Mouse (Mus musculus) limb, embryonic 11.5 days (tissue): ENCODE results near the gene Pole3. TPM values are rescaled to one million over a fixed set of nuclear protein-coding genes. Genes with fewer than 3 reads are reported as not detected.

ENCODE experiments used
- ATAC-seq: fragments of 200-750 bp; cut with Nextera tagmentation; 2 replicates; pipeline ENCODE4 v1.8.0; 2017; ENCODE audit warnings: low read depth; ENCODE audit not compliant: insufficient number of reproducible peaks, low FRiP score, low TSS enrichment
- DNase-seq: peaks from one replicate; pipeline ENCODE4 v3.0.0-alpha.2; 2015; ENCODE audit warnings: low spot score
- H3K27ac ChIP-seq: fragments of 300-500 bp; sonication (generic); replicated peaks from 2 replicates; pipeline ENCODE4 v1.5.1; 2014; ENCODE audit warnings: low read depth, mild to moderate bottlenecking, low read length
- H3K27me3 ChIP-seq: fragments of 300-500 bp; sonication (generic); 2 replicates; pipeline ENCODE4 v1.6.1; 2014; ENCODE audit warnings: mild to moderate bottlenecking, low read length, mixed read lengths; ENCODE audit not compliant: control insufficient read depth, insufficient read depth
- H3K36me3 ChIP-seq: fragments of 300-500 bp; sonication (generic); 2 replicates; pipeline ENCODE4 v1.6.1; 2014; ENCODE audit warnings: mild to moderate bottlenecking, low read length, moderate library complexity, mixed read lengths; ENCODE audit not compliant: control insufficient read depth, insufficient read depth
- H3K4me1 ChIP-seq: fragments of 300-500 bp; sonication (generic); 2 replicates; pipeline ENCODE4 v1.6.1; 2014; ENCODE audit warnings: low read length, mixed read lengths; ENCODE audit not compliant: control insufficient read depth, insufficient read depth
- H3K4me2 ChIP-seq: fragments of 300-500 bp; sonication (generic); 2 replicates; pipeline ENCODE4 v1.6.1; 2014; ENCODE audit warnings: low read depth, mild to moderate bottlenecking, moderate library complexity; ENCODE audit not compliant: severe bottlenecking
- H3K4me3 ChIP-seq: fragments of 300-500 bp; sonication (generic); 2 replicates; pipeline ENCODE4 v1.5.1; 2014; ENCODE audit warnings: low read depth, low read length
- H3K9ac ChIP-seq: fragments of 300-500 bp; sonication (generic); 2 replicates; pipeline ENCODE4 v1.6.1; 2014; ENCODE audit warnings: mild to moderate bottlenecking, low read length
- H3K9me3 ChIP-seq: fragments of 300-500 bp; sonication (generic); 2 replicates; pipeline ENCODE4 v1.6.1; 2016; ENCODE audit warnings: low read length; ENCODE audit not compliant: control insufficient read depth
- WGBS: fragments of 180-500 bp; shearing (Covaris S2); extraction: QIAGEN DNeasy Blood & Tissue Kit; methylation state at CpG from one replicate; pipeline ENCODE4 v1.1.7; 2014; 5-methylcytosine and 5-hydroxymethylcytosine counted together
- polyA plus RNA-seq: library from polyadenylated mRNA; unstranded; fragments of >200 nt; fragmentation: Nextera tagmentation; extraction: Ambion mirVana; gene quantifications from 2 replicates; pipeline ENCODE4 v1.2.1, GENCODE M21; 2014

Pole3 gene
- polyA plus RNA-seq, 1 experiment from 2014 or later: 107 TPM

DNA sequence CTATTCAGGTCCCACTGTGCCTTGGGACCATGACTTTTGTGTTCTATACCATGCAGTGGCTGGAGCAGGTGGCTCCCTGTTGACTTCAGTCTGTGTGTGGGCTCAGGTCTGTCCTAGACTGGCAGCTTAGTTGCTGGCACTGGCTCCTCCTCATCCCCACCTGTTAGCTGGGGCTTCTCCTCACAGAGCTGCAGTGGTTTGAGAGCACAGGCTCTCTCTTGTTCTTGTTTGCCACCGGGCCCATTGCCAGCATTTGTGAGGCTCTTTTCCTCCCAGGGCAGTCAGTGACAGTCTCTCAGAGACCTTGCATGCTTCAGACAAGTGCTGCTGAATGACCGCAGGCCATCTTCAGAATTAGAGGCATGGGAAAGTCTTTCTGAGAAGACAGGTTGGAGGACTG, 32.2 kb downstream of the Pole3 start:
- no peaks in the 10 kb centered on the region for H3K36me3 ChIP-seq
- 91% methylated on average over 2 of the region's 2 CpGs for WGBS

DNA sequence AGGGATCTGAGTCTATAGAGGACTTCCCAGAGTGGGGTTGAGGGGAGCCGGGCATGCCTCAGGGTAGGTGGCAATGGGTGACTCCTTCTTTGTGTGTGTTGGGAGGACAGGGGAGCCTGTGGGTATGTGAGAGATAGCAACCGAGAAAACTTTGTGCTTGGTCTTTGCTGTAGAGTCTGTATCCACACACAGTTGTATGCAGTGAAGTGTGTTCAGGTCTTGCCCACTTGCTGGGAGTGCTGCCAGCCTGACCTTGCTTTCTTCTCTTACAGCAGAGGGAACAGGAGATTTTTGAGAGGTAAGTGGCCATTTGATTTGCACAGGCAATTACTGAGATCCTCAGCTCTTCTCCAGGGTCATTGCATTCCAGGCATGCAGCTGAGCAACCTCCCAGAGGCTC, 37.0 kb downstream of the Pole3 start:
- DNase-seq: no peak
- ATAC-seq: no peak
- Histone ChIP-seq H3K4me2 (no peak overlapping the region), H3K27ac (no peak overlapping the region), H3K4me3 (no peak overlapping the region), H3K4me1 (no peaks in the 10 kb centered on the region), H3K27me3 (no peaks in the 10 kb centered on the region), H3K36me3 (no peaks in the 10 kb centered on the region), H3K9ac (no peak overlapping the region), H3K9me3 (no peaks in the 10 kb centered on the region)
- WGBS: 95% methylated on average over 2 of the region's 2 CpGs

More for the DNA sequence above, 32.2 kb downstream of the Pole3 start:
- no peaks in the 10 kb centered on the region for H3K27me3 ChIP-seq
- DNase-seq (no peak), ATAC-seq (no peak)
- H3K4me1 ChIP-seq: no peaks in the 10 kb centered on the region
- no peak overlapping the region for H3K27ac ChIP-seq
- H3K9ac ChIP-seq: no peak overlapping the region
- no peak overlapping the region for H3K4me2 ChIP-seq
- no peaks in the 10 kb centered on the region for H3K9me3 ChIP-seq
- no peak overlapping the region for H3K4me3 ChIP-seq

DNA sequence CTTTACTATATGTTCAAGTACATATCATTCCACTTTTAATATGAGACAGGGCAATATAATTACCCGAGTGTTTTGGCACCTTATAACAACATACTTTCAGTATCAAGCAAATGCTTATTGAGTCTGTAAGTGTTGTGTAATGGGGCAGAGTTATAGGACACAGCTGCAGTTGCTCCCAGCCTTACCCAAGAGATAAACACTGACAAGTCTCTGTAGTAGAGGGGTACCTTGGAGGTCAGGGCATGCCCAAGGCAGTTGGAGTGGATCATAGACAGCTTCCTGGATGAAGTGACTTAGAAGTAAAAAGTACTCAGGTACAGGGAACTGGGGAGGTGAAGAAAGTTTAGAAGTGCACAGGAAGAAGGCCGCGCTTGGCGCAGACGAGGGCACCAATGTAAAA, 37.7 kb downstream of the Pole3 start:
- H3K4me3 ChIP-seq: no peak overlapping the region
- WGBS: 92% methylated on average over 5 of the region's 5 CpGs
- H3K4me1 ChIP-seq: no peaks in the 10 kb centered on the region
- H3K9me3 ChIP-seq: no peaks in the 10 kb centered on the region
- H3K9ac ChIP-seq: no peak overlapping the region
- H3K4me2 ChIP-seq: no peak overlapping the region
- H3K27me3 ChIP-seq: no peaks in the 10 kb centered on the region
- H3K36me3 ChIP-seq: no peaks in the 10 kb centered on the region
- H3K27ac ChIP-seq: no peak overlapping the region
- ATAC-seq (no peak), DNase-seq (no peak)

DNA sequence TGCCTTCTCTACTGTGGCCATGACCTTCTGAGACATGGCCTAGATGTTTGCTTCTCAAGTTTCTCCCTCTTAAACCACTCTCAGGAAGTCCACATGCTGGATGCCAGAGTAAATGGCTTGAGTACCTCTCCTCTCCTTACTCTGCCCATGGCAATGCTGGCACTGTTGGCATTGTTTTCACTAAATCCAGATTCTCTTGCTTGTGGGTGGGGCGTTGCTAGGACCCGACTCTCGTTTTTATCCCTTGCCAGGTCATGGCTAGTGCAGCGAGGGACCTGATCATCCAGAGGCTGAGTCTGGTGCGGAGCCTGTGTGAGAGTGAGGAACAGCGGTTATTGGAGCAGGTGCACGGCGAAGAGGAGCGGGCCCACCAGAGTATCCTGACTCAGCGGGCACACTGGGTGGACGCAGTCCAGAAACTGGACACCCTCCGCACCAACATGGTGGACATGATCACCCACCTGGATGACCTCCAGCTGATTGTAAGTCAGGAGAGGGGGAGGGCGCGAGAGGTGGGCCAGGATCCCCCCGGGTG, 38.6 kb downstream of the Pole3 start:
- Histone ChIP-seq H3K27ac (no peak overlapping the region), H3K4me2 (no peak overlapping the region), H3K9me3 (no peaks in the 10 kb centered on the region), H3K27me3 (peaks cover under 1% of the 10 kb centered on the region; the same call in 1 of the 2 replicates), H3K9ac (no peak overlapping the region), H3K4me3 (no peak overlapping the region), H3K4me1 (no peaks in the 10 kb centered on the region), H3K36me3 (no peaks in the 10 kb centered on the region)
- 89% methylated on average over 15 of the region's 15 CpGs for WGBS
- no peak for ATAC-seq
- no peak for DNase-seq

DNA sequence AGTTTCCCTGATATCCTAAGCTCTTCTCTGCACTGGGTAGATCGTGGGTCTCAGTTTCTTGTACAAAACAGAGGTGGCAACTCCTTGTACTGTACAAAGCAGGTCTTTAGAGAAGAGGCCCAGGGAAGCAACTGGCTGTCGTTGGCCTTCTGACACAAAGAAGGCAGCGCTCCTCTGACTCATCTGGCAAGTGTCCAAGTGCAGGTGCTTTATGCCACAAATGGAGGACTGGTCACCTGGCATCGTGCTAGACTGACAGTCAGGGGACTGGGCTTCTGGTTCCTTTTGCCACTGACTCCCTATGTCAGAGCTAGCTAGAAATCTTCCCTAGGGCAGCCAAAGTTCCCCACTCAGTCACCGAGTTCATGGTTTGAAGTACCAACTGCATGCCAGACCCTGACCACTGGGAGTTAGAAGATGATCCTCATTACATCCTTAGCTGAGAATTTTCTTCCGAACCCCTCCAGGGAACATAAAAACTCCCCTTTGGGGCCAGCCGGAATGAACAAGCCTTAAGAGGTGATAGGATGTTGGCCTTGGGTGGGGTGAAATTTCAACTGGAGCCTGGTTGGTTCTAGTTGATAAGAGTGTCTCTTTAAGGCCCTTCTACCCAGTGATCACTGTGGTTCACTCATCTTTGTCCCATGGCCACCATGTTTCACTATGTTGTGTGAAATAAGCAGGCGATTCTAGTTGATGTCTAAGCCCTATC, 39.3 kb downstream of the Pole3 start:
- H3K9me3 ChIP-seq: no peaks in the 10 kb centered on the region
- no peak overlapping the region for H3K4me2 ChIP-seq
- no peaks in the 10 kb centered on the region for H3K36me3 ChIP-seq
- 90% methylated on average over 8 of the region's 8 CpGs for WGBS
- no peak overlapping the region for H3K27ac ChIP-seq
- H3K27me3 ChIP-seq: peaks cover 6% of the 10 kb centered on the region
- DNase-seq (no peak), ATAC-seq (no peak)
- H3K4me3 ChIP-seq: no peak overlapping the region
- no peak overlapping the region for H3K9ac ChIP-seq
- no peaks in the 10 kb centered on the region for H3K4me1 ChIP-seq

DNA sequence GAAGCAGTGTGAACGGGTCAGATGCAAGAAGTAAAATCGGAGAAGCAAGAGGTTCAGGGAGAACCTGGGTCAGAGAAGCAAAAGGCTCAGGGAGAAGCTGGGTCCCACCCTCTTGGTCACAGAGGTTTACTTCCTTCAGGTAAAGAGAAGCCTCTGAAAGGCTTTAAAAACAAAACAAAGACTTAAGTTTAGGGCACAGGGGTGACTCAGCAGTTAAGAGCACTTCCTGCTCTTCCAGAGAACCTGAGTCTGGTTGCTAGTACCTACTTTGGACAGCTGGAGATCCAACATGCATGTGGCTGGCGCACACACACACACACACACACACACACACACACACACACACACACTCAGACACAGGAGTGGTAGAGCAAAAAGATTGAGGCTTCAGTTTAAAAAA, 39.9 kb downstream of the Pole3 start:
- Histone ChIP-seq H3K27ac (no peak overlapping the region), H3K4me2 (no peak overlapping the region), H3K27me3 (peaks cover 13% of the 10 kb centered on the region), H3K4me3 (no peak overlapping the region), H3K36me3 (no peaks in the 10 kb centered on the region), H3K9me3 (no peaks in the 10 kb centered on the region), H3K4me1 (peaks cover 1% of the 10 kb centered on the region; the same call in 1 of the 2 replicates), H3K9ac (no peak overlapping the region)
- ATAC-seq (no peak), DNase-seq (no peak)
- WGBS: 80% methylated on average over 3 of the region's 3 CpGs

DNA sequence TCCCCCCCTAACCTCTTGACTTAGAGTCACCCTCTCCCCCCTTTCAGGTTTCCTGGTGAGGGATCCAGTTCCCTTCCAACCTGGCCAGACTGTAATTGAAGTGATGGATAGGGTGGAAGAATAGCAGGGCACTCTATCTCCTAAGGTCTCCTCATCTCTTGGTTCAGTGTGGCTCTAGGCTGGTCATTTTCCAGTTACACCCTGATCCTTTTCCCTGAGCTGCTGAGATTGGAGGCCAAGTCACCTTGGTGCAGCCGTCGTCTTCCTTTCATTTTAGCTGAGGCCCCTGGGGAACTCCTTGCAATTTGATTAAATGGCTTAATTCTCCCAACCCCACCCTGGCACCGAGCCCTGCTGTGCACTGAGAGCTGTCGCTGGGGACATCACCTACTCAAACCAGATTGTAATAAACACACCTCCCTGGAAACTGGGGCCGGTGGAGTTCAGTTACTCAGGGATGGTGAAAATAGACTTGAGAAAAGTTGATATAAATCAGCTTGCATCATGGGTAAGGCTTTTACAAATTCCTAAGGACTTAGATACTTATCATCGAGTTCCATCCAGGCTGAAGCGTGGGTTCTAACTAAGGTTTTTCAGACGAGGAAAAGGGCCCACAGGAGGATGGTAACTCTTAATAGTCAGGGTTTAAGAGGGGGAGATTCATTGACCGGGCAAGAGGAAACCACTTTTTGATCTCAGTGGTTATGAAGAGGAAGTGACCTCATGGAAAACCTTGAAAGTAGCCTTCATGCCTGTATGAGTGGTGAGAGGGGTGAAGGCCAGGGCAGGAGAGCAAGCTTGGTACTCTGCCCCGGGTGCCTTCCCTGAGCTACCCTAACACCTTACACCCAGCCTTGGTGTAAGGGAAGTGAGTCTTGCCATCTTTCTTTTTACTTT, 43.9 kb downstream of the Pole3 start:
- H3K27me3 ChIP-seq: peaks cover 16% of the 10 kb centered on the region
- DNase-seq: no peak
- H3K4me2 ChIP-seq: no peak overlapping the region
- 51% methylated on average over 10 of the region's 10 CpGs for WGBS
- H3K4me3 ChIP-seq: no peak overlapping the region
- peaks cover 4% of the 10 kb centered on the region; the same call in 1 of the 2 replicates for H3K4me1 ChIP-seq
- no peaks in the 10 kb centered on the region for H3K9me3 ChIP-seq
- H3K27ac ChIP-seq: no peak overlapping the region
- ATAC-seq: no peak
- no peak overlapping the region for H3K9ac ChIP-seq
- no peaks in the 10 kb centered on the region for H3K36me3 ChIP-seq

DNA sequence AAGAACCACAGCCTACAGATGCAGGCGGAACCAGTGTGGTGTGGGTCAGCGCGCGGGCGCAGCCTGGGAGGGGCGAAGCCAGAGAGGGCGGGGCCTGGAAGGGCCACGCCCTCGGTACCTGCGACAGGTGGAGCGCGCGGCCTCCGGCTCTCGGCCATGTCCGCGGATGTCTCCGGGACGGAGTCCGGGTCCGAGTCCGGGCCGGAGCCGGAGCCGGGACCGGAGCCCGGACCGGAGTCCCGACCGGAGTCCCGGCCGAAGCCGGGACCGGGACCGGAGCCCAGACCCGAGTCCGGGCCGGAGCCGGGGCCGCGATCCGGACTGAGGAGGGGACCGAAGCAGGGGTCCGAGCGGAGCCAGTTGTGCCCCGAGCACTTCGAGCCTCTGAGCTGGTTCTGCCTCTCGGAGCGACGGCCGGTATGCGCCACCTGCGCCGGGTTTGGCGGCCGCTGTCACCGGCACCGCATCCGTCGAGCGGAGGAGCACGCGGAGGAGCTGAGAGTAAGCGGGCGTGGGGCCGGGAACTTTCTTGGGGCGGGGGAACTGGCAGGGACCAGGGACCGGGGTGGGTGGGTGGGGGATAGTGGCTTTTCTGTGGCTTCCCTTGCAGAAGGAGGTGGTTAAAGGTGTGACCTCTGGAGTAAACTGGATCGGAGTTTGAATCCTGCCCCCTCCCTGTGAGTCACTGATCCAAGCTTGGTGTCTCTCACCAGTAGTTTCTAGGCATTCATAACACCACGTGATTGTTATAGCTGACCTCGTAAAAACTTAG, 44.7 kb downstream of the Pole3 start, which contains the start of gene Bspry:
Bspry (plus strand) TSS at position 117 of the 772 bp plus-strand sequence.
- DNase-seq (peak; percentile 53), ATAC-seq (peak; percentile 67; the same call in 1 of the 2 replicates)
- no peaks in the 10 kb centered on the region for H3K9me3 ChIP-seq
- no peaks in the 10 kb centered on the region for H3K36me3 ChIP-seq
- H3K27ac ChIP-seq: no peak within 1 kb of the TSS
- H3K4me2 ChIP-seq: peak within 1 kb of the TSS; percentile 71
- H3K4me3 ChIP-seq: peak within 1 kb of the TSS; percentile 42
- H3K27me3 ChIP-seq: peaks cover 16% of the 10 kb centered on the region
- no peak within 1 kb of the TSS for H3K9ac ChIP-seq
- H3K4me1 ChIP-seq: peaks cover 4% of the 10 kb centered on the region; the same call in 1 of the 2 replicates
- WGBS: 2% methylated on average over 70 of the region's 71 CpGs
